Mouse (Mus musculus): ENCODE measurements around the gene Cbx7. TPM values are rescaled to one million over a fixed set of nuclear protein-coding genes. Genes with fewer than 3 reads are reported as not detected.
A peak's percentile ranks its signal among the peaks of the same experiment; 100 is the strongest.

Gene Cbx7
- polyA plus RNA-seq, 1 experiment, result 75.9 TPM

DNA sequence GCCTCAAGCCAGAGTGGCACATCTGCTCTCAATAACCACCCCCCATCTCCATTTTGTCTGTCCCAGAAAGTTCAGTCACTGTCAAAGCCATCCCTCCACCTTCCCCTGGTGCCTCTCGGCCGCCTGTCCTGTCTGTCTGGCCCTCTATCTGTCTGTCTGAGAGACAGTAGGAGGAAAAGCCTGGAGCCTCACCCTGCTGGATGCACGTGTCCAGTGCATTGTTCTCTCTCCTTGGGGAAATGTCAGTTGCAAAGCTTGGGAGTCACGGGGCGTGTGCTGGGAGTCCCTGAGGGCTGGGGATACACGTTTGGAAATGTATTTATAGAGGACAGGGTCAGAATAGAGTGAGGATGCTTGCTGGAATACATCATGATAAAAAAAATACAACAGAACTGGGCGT is 17.4 kb downstream of the Cbx7 start:
- WGBS, result 56% methylated on average over 7 of the region's 7 CpGs
- TF ChIP-seq CTCF (IDR thresholded peaks at IDR 0.05; ENCODE audit: insufficient read depth, low read length) (no peak), POLR2A (IDR thresholded peaks at IDR 0.05; ENCODE audit: borderline replicate concordance, extremely low read depth, low read depth, low read length) (no peak)
- H3K4me1 ChIP-seq (ENCODE audit: control insufficient read depth, insufficient read depth, low read length), result peaks cover 23% of the 10 kb centered on the region
- DNase-seq, result no peak
- no peak overlapping the region for H3K4me3 ChIP-seq (replicated peaks; ENCODE audit: extremely low read depth, low read depth, low read length)

GRCm38 (mm10) chr15:79952504-79953231 is 18.3 kb downstream of the Cbx7 start:
- WGBS, result 35% methylated on average over 11 of the region's 11 CpGs
- DNase-seq, result no peak
- TF ChIP-seq CTCF (IDR thresholded peaks at IDR 0.05; ENCODE audit: insufficient read depth, low read length) (no peak), POLR2A (IDR thresholded peaks at IDR 0.05; ENCODE audit: borderline replicate concordance, extremely low read depth, low read depth, low read length) (no peak)
- H3K4me3 ChIP-seq (replicated peaks; ENCODE audit: extremely low read depth, low read depth, low read length), result no peak overlapping the region
- H3K4me1 ChIP-seq (ENCODE audit: control insufficient read depth, insufficient read depth, low read length), result peaks cover 23% of the 10 kb centered on the region

DNA sequence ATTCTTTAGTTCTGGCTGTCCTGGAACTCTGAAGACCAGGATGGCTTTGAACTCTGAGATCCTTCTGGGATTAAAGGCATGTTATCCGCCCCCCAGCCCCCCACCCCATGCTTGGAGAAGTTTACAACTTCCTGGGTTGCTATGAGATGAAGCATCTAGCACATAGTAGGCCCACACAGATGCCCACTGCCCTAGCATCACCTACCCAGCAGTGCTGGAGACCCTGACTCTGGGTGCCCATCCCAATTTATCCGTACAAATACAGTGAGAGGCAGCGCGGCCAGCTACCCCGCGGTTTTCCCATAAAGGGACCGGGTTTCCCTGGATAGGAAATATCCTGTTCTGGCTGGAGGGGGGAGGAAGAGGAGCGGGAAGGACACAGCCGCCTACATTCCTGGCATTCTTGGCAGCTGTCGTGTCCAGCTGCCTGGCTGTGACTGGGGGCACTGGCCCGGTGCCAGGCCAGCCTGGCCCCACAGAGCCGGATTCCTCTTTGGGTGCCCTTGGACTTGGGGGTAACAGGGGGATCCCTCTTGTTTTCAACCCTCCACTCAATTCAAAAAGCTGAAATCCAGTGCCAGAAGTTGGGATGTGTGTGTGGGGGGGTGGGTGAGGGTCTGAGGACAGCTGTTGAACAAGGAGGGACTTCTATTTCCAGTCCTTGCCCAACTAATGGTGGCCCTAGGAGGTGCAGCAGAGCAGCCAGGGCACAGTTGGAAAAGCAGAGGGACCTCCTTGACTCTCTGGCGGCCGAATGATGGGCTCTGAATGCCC is 19.0 kb downstream of the Cbx7 start:
- peak; percentile 68 for DNase-seq

GRCm38 (mm10) chr15:79951226-79951625 is 19.7 kb downstream of the Cbx7 start:
- Histone ChIP-seq H3K4me1 (ENCODE audit: control insufficient read depth, insufficient read depth, low read length) (peaks cover 23% of the 10 kb centered on the region), H3K4me3 (replicated peaks; ENCODE audit: extremely low read depth, low read depth, low read length) (no peak overlapping the region)
- no peak for DNase-seq
- TF ChIP-seq POLR2A (IDR thresholded peaks at IDR 0.05; ENCODE audit: borderline replicate concordance, extremely low read depth, low read depth, low read length), result no peak
- TF ChIP-seq CTCF (IDR thresholded peaks at IDR 0.05; ENCODE audit: insufficient read depth, low read length), result no peak
- 78% methylated on average over 6 of the region's 6 CpGs for WGBS

More for the DNA sequence above, 19.0 kb downstream of the Cbx7 start:
- H3K4me1 ChIP-seq (ENCODE audit: control insufficient read depth, insufficient read depth, low read length), result peaks cover 23% of the 10 kb centered on the region
- WGBS, result 21% methylated on average over 14 of the region's 14 CpGs
- TF ChIP-seq CTCF (IDR thresholded peaks at IDR 0.05; ENCODE audit: insufficient read depth, low read length) (no peak), POLR2A (IDR thresholded peaks at IDR 0.05; ENCODE audit: borderline replicate concordance, extremely low read depth, low read depth, low read length) (no peak)
- H3K4me3 ChIP-seq (replicated peaks; ENCODE audit: extremely low read depth, low read depth, low read length), result no peak overlapping the region

GRCm38 (mm10) chr15:79950250-79951025 is 20.5 kb downstream of the Cbx7 start:
- TF ChIP-seq CTCF (IDR thresholded peaks at IDR 0.05; ENCODE audit: insufficient read depth, low read length), result peak; percentile 74
- TF ChIP-seq POLR2A (IDR thresholded peaks at IDR 0.05; ENCODE audit: borderline replicate concordance, extremely low read depth, low read depth, low read length), result no peak
- 3% methylated on average over 24 of the region's 24 CpGs for whole genome bisulfite sequencing
- no peak overlapping the region for H3K4me3 ChIP-seq (replicated peaks; ENCODE audit: extremely low read depth, low read depth, low read length)
- peaks cover 23% of the 10 kb centered on the region for H3K4me1 ChIP-seq (ENCODE audit: control insufficient read depth, insufficient read depth, low read length)
- peak; percentile 76 for DNase-seq

GRCm38 (mm10) chr15:79947681-79948080 is 23.2 kb downstream of the Cbx7 start:
- TF ChIP-seq CTCF (IDR thresholded peaks at IDR 0.05; ENCODE audit: insufficient read depth, low read length), result 0 out of 2 replicates have a peak, but pooled peaks have one; percentile 6
- TF ChIP-seq POLR2A (IDR thresholded peaks at IDR 0.05; ENCODE audit: borderline replicate concordance, extremely low read depth, low read depth, low read length), result no peak
- DNase-seq, result no peak
- Histone ChIP-seq H3K4me3 (replicated peaks; ENCODE audit: extremely low read depth, low read depth, low read length) (no peak overlapping the region), H3K4me1 (ENCODE audit: control insufficient read depth, insufficient read depth, low read length) (peaks cover 17% of the 10 kb centered on the region)
- 62% methylated on average over 6 of the region's 6 CpGs for WGBS

DNA sequence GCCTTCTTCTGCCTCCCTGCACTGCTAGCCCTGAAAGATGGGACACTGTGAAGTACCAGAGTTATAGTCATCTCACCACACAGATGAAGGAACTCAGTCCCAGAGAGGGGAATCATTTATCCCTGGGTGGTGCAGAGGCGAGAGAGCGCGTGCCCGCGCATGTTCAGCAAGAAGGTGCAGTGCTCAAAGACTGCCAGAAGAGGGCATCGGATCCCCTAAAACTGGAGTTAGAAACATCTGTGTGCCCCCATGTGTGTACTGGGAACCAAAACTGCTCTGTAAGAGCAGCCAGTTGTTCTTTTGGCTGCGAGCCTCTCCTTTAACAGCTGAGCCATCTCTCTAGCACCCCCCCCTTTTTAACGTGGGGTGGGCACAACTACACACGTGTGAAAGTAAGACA is 24.1 kb downstream of the Cbx7 start:
- TF ChIP-seq CTCF (IDR thresholded peaks at IDR 0.05; ENCODE audit: insufficient read depth, low read length), result peak; percentile 36; the same call in 1 of the 2 replicates
- TF ChIP-seq POLR2A (IDR thresholded peaks at IDR 0.05; ENCODE audit: borderline replicate concordance, extremely low read depth, low read depth, low read length), result no peak
- H3K4me3 ChIP-seq (replicated peaks; ENCODE audit: extremely low read depth, low read depth, low read length), result no peak overlapping the region
- 74% methylated on average over 9 of the region's 9 CpGs for WGBS
- no peak for DNase-seq
- peaks cover 17% of the 10 kb centered on the region for H3K4me1 ChIP-seq (ENCODE audit: control insufficient read depth, insufficient read depth, low read length)

- Histone ChIP-seq H3K4me3 (replicated peaks; ENCODE audit: extremely low read depth, low read depth, low read length) (no peak overlapping the region), H3K4me1 (ENCODE audit: control insufficient read depth, insufficient read depth, low read length) (peaks cover 10% of the 10 kb centered on the region)
- DNase-seq, result peak; percentile 91
- TF ChIP-seq POLR2A (IDR thresholded peaks at IDR 0.05; ENCODE audit: borderline replicate concordance, extremely low read depth, low read depth, low read length), result no peak
- peak; percentile 99 for TF ChIP-seq CTCF (IDR thresholded peaks at IDR 0.05; ENCODE audit: insufficient read depth, low read length)
- 12% methylated on average over 4 of the region's 4 CpGs for WGBS
Measured at GRCm38 (mm10) chr15:79946022-79946421, 24.9 kb downstream of the Cbx7 start.

GRCm38 (mm10) chr15:79944948-79945347 is 26.0 kb downstream of the Cbx7 start:
- TF ChIP-seq POLR2A (IDR thresholded peaks at IDR 0.05; ENCODE audit: borderline replicate concordance, extremely low read depth, low read depth, low read length), result no peak
- no peak for DNase-seq
- 71% methylated on average over 5 of the region's 5 CpGs for WGBS
- Histone ChIP-seq H3K4me3 (replicated peaks; ENCODE audit: extremely low read depth, low read depth, low read length) (no peak overlapping the region), H3K4me1 (ENCODE audit: control insufficient read depth, insufficient read depth, low read length) (peaks cover under 1% of the 10 kb centered on the region; the same call in 1 of the 2 replicates)
